Mouse (Mus musculus) lung, postnatal 14 days (tissue): ENCODE results near the gene Fbxl18.
A peak's percentile ranks its signal among the peaks of the same experiment; 100 is the strongest.
"Not testable (repeated sequence)": the region's sequence is repeated elsewhere in the genome, so short reads cannot be mapped to it uniquely, and the experiment has no call there.

ENCODE experiments used
- DNase-seq: peaks from one replicate; pipeline ENCODE4 v3.0.0; 2021

Fbxl18 gene

GRCm38 (mm10) chr5:142899057-142899601 lies 3.9 kb upstream of the Fbxl18 start:
- DNase-seq, result no peak

DNA sequence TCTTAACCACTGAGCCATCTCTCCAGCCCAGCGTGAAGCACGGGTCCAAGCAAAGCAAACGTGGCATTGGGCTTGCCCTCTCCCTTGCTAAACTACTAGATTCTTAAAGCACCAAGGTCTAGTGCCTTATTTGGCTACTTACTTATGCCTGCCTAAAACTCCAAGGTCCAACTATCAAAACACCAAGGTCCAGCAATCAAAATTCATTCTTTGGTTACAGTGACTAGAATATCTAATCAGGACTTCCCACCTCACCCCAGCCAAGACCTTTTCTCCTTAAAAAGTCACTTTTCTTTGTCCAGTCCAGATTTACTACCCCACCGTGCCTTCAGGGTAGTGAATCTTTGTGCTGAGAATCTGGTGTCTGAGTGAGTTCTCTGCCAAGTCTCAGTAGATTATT lies 3.1 kb upstream of the Fbxl18 start:
- DNase-seq, result no peak

DNA sequence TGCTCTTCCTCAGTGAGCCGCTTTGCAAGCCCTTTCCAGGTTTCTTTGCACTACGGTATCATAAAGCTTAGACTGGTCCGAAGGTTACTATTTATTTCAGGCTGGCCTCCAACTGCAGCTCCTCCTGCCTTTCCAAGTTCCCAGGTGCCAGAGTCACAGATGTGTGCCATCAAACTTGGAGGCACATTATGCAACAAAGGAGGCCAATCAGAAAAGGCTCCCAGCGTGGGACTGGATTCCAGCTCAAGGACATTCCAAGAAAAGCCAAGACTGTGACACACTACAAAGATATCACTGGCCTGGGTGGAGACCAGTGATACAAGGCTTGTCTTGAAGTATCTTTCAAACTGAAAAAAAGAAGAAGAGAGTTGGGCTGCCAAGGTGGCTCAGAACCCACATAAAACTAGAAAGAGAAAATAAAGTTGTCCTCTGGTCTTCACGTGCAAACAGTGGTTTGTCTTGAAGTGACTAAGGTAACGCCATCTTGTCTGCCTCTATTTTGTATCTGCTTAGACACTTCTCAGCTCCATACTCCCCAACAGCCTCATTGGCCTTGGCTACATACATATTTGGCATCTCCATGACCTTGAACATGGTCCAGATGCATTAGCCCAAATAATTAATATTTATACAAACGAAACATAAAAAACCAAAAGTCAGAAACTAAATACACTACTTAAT lies 2.5 kb upstream of the Fbxl18 start:
- no peak for DNase-seq

- no peak for DNase-seq
Measured at GRCm38 (mm10) chr5:142896713-142897112, 1.5 kb upstream of the Fbxl18 start.

- no peak for DNase-seq
Measured at GRCm38 (mm10) chr5:142896192-142896591, 971 bp upstream of the Fbxl18 start.

DNA sequence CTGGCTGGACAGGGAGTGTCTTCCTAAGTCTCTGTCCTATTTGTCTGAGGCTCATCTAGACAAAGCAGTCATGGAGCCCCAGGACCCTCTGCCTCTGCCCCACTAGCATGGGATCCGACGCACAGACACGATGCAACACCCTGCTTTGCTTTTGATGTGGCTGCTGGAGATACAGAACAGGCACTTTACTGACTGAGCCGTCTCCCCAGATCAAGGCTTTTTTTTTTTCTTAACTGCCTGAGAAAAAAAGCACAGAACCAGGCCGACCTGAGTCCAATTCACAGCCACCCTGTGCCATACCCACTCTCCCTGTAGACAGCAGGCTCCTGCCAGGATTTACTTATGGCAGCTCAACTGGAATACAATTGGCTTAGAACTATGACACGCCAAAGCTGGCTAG lies 3.8 kb downstream of the Fbxl18 start:
- no peak for DNase-seq

DNA sequence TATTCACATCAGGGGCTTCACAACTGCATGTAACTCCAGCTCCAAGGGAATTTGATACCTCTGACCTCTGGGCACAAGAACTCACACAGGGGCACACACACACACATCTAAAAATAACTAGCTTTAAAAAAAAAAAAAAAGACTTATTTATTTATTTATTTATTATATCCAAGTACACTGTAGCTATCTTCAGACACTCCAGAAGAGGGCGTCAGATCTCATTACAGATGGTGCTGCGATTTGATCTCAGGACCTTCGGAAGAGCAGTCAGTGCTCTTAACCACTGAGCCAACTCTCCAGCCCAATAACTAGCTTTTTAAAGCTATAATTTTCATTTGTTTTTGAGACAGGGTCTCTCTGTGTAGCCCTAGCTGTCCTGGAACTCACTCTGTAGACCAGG lies 7.7 kb downstream of the Fbxl18 start:
- DNase-seq, result not testable (repeated sequence)

DNA sequence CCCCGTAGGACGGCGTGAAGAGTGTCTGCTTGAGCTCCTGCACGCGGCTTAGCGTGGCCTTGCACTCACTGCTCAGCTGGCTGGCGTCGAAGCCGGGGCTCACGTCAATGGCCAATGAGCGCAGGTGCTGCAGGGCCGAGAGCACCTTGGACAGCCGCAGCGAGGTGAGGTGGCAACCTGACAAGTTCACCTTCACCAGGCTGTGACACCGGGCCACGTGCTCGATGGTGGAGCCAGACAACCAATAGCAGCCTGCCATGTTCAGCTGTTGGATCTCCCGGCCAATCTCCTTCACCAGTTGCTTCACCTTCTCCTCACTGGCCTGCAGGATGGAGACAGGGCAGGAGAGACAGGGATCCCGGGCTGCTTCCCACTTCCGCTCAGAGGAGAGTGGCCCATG lies 8.5 kb downstream of the Fbxl18 start:
- DNase-seq, result no peak

GRCm38 (mm10) chr5:142886181-142886580 lies 9.0 kb downstream of the Fbxl18 start:
- DNase-seq, result no peak

- DNase-seq, result no peak
Measured at GRCm38 (mm10) chr5:142882471-142882870, 12.8 kb downstream of the Fbxl18 start.

DNA sequence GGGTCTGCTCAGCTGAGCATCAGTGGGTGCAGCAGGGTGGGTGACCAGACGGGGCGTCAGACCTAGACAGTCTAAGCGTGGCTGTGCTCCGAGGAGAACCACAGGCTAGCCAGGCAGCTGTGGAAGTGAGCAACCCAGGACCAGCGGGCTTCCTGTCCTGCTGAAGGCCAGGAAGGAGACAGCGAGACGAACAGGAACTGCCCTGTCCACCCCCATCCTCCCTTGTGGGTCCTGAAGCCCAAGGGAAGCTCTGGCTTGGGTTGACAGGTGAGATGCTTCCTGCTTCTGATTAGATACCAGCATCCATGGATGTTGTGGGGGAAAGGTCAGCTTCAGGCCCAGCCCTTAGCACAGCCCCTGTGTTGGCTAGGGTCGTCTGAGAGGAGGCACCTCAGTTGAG lies 13.3 kb downstream of the Fbxl18 start:
- DNase-seq, result no peak

DNA sequence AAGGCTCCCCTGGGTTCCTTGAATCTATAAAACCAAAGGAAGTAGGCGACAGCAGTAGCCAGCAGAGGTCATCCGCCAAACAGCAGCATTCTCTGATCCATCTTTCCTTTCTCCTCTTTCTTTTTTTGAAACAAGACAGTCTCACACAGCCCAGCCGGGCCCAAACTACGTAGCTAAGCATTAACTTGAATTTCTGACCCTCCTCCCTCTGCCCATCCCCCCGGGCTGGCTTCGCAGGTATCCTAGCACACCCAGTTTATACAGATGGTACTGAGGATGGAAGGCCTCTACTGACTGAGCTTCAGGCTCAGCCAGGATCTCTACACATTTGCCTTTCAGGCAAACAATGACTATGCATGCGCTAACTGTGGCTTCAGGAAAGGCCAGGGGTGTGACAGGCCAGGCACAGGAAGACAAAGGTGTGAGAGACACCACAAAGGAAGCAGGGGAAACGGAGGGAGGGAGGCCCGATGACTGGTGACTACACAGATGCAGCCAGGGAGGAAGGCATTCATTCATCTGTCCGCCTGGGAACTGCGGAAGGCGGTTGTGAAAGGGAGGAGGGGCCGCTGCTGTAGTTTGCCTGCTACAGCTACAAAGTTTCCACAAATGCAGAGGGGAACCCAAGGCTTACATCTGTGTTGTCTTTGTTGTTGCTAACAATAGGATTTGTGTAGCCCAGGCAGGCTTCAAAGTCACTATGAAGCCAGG lies 14.3 kb downstream of the Fbxl18 start:
- no peak for DNase-seq

DNA sequence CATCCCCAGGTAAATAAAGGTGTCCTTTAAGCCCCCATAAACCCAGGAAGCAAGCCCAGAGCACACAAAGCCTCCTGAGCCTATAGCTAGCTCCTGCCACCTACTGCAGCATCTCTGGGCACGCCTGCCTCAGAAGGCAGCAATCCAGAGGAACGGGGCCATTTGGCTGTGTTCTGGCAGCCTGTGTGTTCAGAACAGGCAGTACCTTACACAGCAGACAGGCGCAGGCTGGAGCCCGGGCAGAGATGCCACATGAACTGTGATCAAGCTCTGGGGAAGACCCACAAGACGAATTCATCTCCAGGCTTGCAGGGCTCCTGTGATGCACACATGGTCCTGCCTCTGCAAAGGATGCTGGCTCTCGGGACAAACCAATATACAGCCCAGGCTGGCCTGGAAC lies 15.0 kb downstream of the Fbxl18 start:
- no peak for DNase-seq

GRCm38 (mm10) chr5:142879318-142880175 lies 15.7 kb downstream of the Fbxl18 start:
- DNase-seq, result peak; percentile 90

GRCm38 (mm10) chr5:142878570-142878969 lies 16.7 kb downstream of the Fbxl18 start:
- DNase-seq, result no peak

GRCm38 (mm10) chr5:142877337-142878280 lies 17.6 kb downstream of the Fbxl18 start:
- peak; percentile 91 for DNase-seq

- no peak for DNase-seq
Measured at GRCm38 (mm10) chr5:142876896-142877295, 18.3 kb downstream of the Fbxl18 start.

GRCm38 (mm10) chr5:142875513-142875905 lies 19.7 kb downstream of the Fbxl18 start:
- no peak for DNase-seq

- DNase-seq, result no peak
Measured at GRCm38 (mm10) chr5:142874791-142875512, 20.3 kb downstream of the Fbxl18 start.

GRCm38 (mm10) chr5:142873718-142874117 lies 21.5 kb downstream of the Fbxl18 start:
- DNase-seq, result no peak

DNA sequence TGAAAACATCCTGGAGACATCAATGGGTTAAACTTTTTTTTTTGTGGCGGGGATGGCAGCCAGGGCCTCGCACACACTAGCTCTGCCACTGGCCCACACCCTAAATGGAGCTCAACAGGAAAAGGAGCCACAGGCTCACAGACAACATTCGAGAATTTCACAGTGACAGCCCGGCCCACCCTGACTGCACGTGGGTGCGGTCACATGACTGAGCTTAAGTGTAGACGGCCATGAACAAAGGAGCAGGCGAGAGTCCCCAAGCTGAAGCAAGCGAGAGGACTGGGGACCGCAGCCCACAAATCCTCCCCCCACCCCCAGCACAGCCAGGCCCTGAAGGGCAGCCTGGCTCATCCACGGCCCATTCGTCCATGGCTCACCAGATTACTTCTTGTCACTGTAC lies 23.5 kb downstream of the Fbxl18 start:
- no peak for DNase-seq

DNA sequence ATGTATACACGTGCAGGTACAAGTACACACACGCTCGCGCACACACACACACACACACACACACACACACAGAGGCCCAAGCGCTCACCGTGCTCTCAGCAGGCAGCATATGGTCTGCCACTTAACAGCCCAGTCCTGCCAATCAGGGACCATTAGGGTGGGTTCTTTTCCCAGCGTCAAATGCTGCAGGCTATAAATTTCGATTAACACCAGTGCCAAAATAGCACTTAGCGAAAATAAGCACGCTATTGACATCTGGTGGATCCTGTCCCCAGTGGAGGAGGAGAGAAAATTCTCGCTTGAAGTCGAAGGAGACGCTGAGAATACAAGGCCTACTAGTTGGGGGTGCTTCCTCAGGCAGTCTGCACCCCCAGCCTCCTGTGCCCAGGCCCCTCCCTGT lies 25.8 kb downstream of the Fbxl18 start:
- DNase-seq, result no peak
